Mouse (Mus musculus) limb, embryonic 10.5 days (tissue): ENCODE measurements at regions not wholly inside any gene's neighbourhood (a gene's known extent, or its start where the extent isn't known, plus 50 kb on each side); places are given as distances from the start of the nearest gene placed in this dataset.
A peak's percentile ranks its signal among the peaks of the same experiment; 100 is the strongest.
"Not testable (repeated sequence)": the region's sequence is repeated elsewhere in the genome, so short reads cannot be mapped to it uniquely, and the experiment has no call there.

Experiments used
- DNase-seq: peaks from one replicate; pipeline ENCODE4 v3.0.0-alpha.2; 2017; ENCODE audit warnings: low spot score
- H3K27ac ChIP-seq: fragments of 300-500 bp; sonication (generic); 2 replicates; pipeline ENCODE4 v1.5.1; 2016; ENCODE audit warnings: mild to moderate bottlenecking
- H3K27me3 ChIP-seq: fragments of 300-500 bp; sonication (generic); 2 replicates; pipeline ENCODE4 v1.6.1; 2016; ENCODE audit warnings: low read depth, mild to moderate bottlenecking; ENCODE audit not compliant: poor library complexity, severe bottlenecking
- H3K36me3 ChIP-seq: fragments of 300-500 bp; sonication (generic); 2 replicates; pipeline ENCODE4 v1.6.1; 2016; ENCODE audit warnings: mild to moderate bottlenecking, moderate library complexity
- H3K4me1 ChIP-seq: fragments of 300-500 bp; sonication (generic); 2 replicates; pipeline ENCODE4 v1.6.1; 2016
- H3K4me3 ChIP-seq: fragments of 300-500 bp; sonication (generic); 2 replicates; pipeline ENCODE4 v1.5.1; 2016; ENCODE audit warnings: mild to moderate bottlenecking, moderate library complexity
- H3K9me3 ChIP-seq: fragments of 300-500 bp; sonication (generic); replicated peaks from 2 replicates; pipeline ENCODE4 v1.6.1; 2016; ENCODE audit warnings: mild to moderate bottlenecking
- WGBS: fragments of 180-500 bp; shearing (Covaris S2); methylation state at CpG from one replicate; pipeline ENCODE4 v1.1.7; 2016; 5-methylcytosine and 5-hydroxymethylcytosine counted together

GRCm38 (mm10) chrX:135112109-135112508, 65.3 kb downstream of the Gm15023 start:
- H3K36me3 ChIP-seq, H3K27ac ChIP-seq, H3K9me3 ChIP-seq, H3K4me1 ChIP-seq, H3K27me3 ChIP-seq, H3K4me3 ChIP-seq, DNase-seq: not testable (repeated sequence)
- WGBS = 24% methylated on average over 6 of the region's 7 CpGs

DNA sequence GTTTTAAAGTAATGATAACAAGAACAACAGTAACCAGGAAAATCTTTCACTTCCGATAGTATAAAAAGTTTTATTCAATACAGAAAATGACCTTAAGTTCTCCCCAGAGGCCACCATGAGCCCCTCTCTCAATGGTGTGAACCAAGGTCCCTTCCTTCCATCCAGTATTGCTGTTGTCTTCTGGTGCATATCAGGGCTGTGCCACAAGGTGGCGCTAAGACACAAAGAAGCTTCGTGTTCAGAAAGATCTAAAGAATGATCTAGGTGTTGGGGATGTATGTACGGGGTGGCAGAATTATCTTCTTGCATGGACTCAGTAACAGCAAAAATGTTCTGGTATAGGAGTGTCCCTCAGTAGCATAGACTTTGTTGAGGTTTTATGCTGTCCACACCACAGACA, 66.6 kb downstream of the Gm15023 start:
- H3K4me1 ChIP-seq, H3K36me3 ChIP-seq, H3K4me3 ChIP-seq, H3K9me3 ChIP-seq, H3K27ac ChIP-seq: not testable (repeated sequence)
- 23% methylated on average over 4 of the region's 4 CpGs for WGBS
- peak; percentile 48 for DNase-seq
- peaks cover 10% of the 10 kb centered on the region; the same call in 1 of the 2 replicates for H3K27me3 ChIP-seq

DNA sequence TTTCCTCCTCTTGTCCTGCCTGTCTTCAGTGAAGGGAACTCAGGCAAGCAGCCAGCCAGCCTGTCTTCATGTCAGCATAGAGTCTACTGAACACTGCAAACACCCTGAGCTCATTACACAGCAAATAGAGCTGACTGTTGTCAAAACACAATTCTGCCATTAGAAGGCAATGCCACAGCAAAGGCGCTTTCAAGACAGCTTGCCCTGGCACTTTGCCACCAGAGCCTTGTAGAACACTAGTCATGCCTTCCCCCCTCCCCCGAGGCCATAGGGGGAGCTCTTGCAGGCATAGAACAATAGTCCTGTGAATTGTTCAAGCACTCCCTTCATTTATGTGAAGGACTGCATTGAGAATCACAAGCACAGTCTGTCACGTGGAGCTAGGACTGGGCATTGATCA, 75.8 kb downstream of the Gm15023 start:
- no peak for DNase-seq
- H3K9me3 ChIP-seq = no peaks in the 10 kb centered on the region
- H3K4me3 ChIP-seq = no peak overlapping the region
- no peaks in the 10 kb centered on the region for H3K4me1 ChIP-seq
- H3K27me3 ChIP-seq = peaks cover 67% of the 10 kb centered on the region
- WGBS = 77% methylated on average over 3 of the region's 3 CpGs
- no peaks in the 10 kb centered on the region for H3K36me3 ChIP-seq
- H3K27ac ChIP-seq = no peak overlapping the region

DNA sequence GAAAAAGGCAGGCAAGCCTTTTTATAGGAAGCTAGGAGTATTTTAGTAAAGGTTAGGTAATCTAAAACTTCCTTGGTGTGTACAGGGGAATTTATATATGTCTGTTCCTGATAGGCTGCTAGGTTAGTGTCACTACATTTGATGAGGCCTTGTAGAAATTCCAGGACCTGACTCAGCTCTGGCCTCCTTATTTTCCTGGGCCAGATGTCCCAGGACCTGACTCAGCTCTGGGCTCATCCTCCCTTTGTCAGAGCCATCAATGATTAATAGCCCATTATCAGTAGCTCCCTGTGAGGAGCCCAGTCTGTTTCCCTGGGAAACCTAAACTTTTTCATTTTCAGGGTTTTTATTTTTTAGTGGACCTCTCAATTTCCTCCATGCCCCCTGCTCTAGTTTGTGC, 79.3 kb downstream of the Gm15023 start:
- Histone ChIP-seq H3K27me3 (peaks cover 77% of the 10 kb centered on the region), H3K9me3 (no peaks in the 10 kb centered on the region), H3K27ac (no peak overlapping the region), H3K4me1 (no peaks in the 10 kb centered on the region), H3K36me3 (no peaks in the 10 kb centered on the region), H3K4me3 (no peak overlapping the region)
- no peak for DNase-seq

DNA sequence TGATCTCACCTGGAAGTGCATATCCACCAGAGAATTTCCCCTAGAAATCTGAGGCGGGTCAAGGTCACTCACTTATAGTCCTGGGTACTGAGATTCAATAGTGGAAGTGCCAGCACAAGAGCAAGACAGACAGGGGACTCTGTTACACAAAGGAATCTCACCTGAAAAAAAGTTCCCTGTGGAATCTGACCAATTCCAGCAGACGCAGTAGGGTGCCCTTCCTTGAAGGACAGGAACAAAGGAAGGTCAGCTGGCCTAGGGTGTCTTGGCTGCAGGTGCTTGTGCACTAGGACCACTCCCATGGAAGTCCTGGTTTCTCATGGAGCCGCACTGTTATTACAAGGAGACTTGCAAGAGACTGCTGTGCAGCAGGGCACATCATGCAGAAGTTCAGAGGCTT, 81.2 kb downstream of the Gm15023 start:
- no peak for DNase-seq
- Histone ChIP-seq H3K4me1 (no peaks in the 10 kb centered on the region), H3K9me3 (no peaks in the 10 kb centered on the region), H3K27me3 (peaks cover 71% of the 10 kb centered on the region), H3K36me3 (no peaks in the 10 kb centered on the region), H3K27ac (no peak overlapping the region), H3K4me3 (no peak overlapping the region)
- 67% methylated on average over 3 of the region's 3 CpGs for WGBS

DNA sequence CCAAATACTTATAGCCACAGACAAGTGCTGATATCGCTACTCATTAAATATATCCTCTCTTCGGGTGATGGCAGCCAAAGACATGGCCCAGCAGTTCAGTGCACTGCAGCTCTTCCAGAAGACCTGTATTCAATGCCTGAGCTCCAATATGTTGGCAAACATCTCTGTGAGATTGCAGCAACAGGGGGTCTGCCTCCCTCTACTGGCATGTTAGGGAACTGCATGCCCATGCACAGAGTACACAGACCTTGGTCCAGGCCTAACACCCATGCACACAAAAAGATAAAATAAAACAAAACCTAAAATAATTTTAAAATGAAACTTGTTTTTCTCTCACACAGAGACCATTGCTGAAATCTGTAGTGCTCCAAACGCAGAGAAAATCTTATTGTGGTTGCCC, 82.1 kb upstream of the Zmat1 start:
- peak; percentile 57 for DNase-seq
- H3K27me3 ChIP-seq = peaks cover 45% of the 10 kb centered on the region
- not testable (repeated sequence) for H3K27ac ChIP-seq, H3K9me3 ChIP-seq, H3K4me1 ChIP-seq, H3K36me3 ChIP-seq, H3K4me3 ChIP-seq
- 31% methylated on average over 3 of the region's 3 CpGs for WGBS

DNA sequence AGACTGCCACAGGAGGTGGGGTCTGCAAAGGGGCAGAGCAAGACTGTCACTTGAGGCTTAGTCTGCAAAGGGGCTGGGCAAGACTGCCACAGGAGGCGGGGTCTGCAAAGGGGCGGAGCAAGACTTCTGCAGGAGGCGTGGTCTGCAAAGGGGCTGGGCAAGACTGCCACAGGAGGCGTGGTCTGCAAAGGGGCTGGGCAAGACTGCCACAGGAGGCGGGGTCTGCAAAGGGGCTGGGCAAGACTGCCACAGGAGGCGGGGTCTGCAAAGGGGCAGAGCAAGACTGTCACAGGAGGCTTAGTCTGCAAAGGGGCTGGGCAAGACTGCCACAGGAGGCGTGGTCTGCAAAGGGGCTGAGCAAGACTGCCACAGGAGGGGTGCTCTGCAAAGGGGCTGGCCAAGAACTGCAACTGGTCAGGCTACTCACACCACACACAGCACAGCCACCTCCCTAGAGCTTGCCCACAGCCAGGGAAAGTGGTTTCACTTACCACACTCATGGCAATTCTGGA, 78.1 kb upstream of the Zmat1 start:
- WGBS = 34% methylated on average over 7 of the region's 7 CpGs
- not testable (repeated sequence) for H3K27ac ChIP-seq, DNase-seq, H3K4me1 ChIP-seq, H3K9me3 ChIP-seq, H3K4me3 ChIP-seq, H3K36me3 ChIP-seq
- H3K27me3 ChIP-seq = peaks cover 50% of the 10 kb centered on the region

GRCm38 (mm10) chrX:135086564-135086963, 77.6 kb upstream of the Zmat1 start:
- WGBS = 15% methylated on average over 7 of the region's 9 CpGs
- H3K27me3 ChIP-seq = peaks cover 56% of the 10 kb centered on the region
- not testable (repeated sequence) for H3K9me3 ChIP-seq, H3K36me3 ChIP-seq, H3K27ac ChIP-seq, H3K4me1 ChIP-seq, DNase-seq, H3K4me3 ChIP-seq

- H3K4me1 ChIP-seq, H3K4me3 ChIP-seq, H3K27ac ChIP-seq, H3K36me3 ChIP-seq, DNase-seq, H3K9me3 ChIP-seq: not testable (repeated sequence)
- H3K27me3 ChIP-seq = peaks cover 62% of the 10 kb centered on the region
- WGBS = 78% methylated on average over 14 of the region's 14 CpGs
Measured at GRCm38 (mm10) chrX:135085770-135086553, 77.0 kb upstream of the Zmat1 start.

DNA sequence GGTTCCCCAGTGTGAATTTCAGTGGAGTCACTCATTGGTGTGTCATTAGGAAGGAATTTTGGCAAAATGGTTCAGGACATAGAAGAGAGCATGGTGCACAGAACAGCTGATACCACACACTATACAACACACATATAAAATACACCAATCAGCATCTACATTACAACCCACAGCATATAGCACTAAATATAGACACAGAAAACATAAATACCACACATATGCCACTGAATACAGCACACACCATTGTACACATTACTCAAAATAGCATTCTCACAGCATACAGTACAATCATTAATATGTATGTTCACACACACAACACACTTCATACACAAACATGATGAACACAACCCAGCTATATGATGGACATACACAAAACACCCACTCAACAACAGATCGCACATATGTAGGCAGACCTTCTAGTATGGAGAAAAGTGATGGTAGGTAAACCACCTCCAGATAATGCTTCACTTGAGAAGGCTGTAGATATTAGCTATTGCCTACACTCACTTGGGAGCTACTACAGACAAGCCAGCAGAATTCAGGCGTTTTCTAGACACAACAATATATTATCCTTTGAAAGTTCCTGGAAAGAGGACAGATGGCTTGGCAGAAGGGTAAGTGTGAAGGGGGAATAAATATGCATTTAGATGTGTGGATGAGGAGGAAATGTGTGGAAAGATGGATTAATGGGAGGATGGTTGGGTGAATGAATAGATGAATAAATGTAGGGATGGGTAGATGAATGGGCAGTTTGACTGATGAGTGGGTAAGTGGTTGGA, 71.6 kb upstream of the Zmat1 start:
- H3K4me3 ChIP-seq = no peak overlapping the region
- H3K4me1 ChIP-seq = no peaks in the 10 kb centered on the region
- no peak overlapping the region for H3K27ac ChIP-seq
- 79% methylated on average over 2 of the region's 2 CpGs for WGBS
- no peak for DNase-seq
- H3K27me3 ChIP-seq = peaks cover 100% of the 10 kb centered on the region
- H3K9me3 ChIP-seq = no peaks in the 10 kb centered on the region
- H3K36me3 ChIP-seq = no peaks in the 10 kb centered on the region

DNA sequence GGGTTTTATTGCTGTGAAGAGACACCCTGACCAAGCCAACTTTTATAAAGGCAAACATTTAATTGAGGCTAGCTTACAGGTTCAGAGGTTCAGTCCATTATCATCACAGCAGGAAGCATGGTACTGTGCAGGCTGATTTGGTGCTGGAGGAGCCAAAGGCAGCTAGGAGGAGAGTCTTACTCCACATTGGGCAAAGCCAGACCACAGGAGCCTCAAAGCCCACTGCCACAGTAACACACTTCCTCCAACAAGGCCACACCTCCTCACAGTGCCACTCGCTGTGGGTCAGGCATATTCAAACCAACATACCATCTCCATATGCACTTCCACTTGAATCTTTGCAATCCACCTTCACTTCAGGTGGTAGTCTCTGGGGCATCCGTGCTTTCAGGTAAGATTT, 70.4 kb upstream of the Zmat1 start:
- Histone ChIP-seq H3K4me1 (no peaks in the 10 kb centered on the region), H3K9me3 (no peaks in the 10 kb centered on the region), H3K4me3 (no peak overlapping the region), H3K36me3 (no peaks in the 10 kb centered on the region), H3K27me3 (peaks cover 100% of the 10 kb centered on the region), H3K27ac (no peak overlapping the region)
- WGBS = 89% methylated on average over 2 of the region's 2 CpGs
- DNase-seq = no peak

DNA sequence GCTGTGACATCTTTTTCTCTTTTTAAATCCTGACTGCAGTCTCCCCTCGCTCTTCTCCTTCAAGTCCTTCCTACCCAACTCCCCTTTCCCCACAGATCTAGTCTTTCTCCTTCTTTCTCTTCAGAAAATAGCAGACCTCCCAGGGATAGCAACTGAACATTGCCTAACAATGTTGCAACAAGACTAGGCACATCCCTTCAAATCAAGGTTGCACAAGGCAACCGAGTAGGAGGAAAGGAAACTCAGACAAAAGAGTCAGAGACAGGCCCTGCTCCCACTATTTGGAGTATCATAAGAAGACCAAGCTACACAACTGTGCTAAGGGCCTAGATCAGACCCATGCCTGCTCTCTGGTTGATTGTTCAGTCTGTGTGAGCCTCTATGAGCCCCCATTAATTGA, 66.9 kb upstream of the Zmat1 start:
- no peaks in the 10 kb centered on the region for H3K36me3 ChIP-seq
- H3K27ac ChIP-seq = no peak overlapping the region
- no peak overlapping the region for H3K4me3 ChIP-seq
- peaks cover 94% of the 10 kb centered on the region for H3K27me3 ChIP-seq
- H3K9me3 ChIP-seq = no peaks in the 10 kb centered on the region
- H3K4me1 ChIP-seq = no peaks in the 10 kb centered on the region
- no peak for DNase-seq
- 84% methylated on average over 2 of the region's 2 CpGs for WGBS

DNA sequence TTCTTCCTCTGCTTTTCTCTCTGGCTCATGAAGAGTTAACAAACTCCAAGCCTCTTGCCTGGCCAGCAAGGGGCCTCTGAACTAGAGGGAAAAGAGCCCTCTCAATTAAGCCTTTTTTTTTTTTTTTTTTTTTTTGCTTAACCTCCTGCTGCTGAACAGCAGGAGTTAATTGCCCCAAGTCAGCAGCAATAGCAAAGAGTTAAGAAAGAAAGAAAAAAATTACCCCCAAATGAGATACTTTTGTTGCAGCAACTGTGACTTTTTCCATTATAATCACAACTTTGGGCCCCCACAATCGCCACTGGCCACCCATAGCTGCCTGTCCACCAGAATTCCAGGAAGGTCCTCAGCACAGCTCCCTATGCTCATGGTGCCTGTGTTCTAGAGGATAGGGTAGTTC, 60.4 kb upstream of the Zmat1 start:
- Histone ChIP-seq H3K9me3 (no peaks in the 10 kb centered on the region), H3K27ac (no peak overlapping the region), H3K27me3 (peaks cover 76% of the 10 kb centered on the region), H3K4me3 (no peak overlapping the region), H3K36me3 (no peaks in the 10 kb centered on the region), H3K4me1 (no peaks in the 10 kb centered on the region)
- 13% methylated on average over 1 of the region's 1 CpGs for WGBS
- DNase-seq = peak; percentile 32
